Mouse (Mus musculus): Measurements from ENCODE around the gene Ufd1. TPM values are rescaled to one million over a fixed set of nuclear protein-coding genes. Genes with fewer than 3 reads are reported as not detected.
"Not testable (repeated sequence)": the region's sequence is repeated elsewhere in the genome, so short reads cannot be mapped to it uniquely, and the experiment has no call there.

Gene Ufd1
- polyA plus RNA-seq, 1 experiment from 2014 or later, result 120 TPM

- Histone ChIP-seq H3K4me1 (replicated peaks) (no peaks in the 10 kb centered on the region), H3K4me2 (no peak overlapping the region), H3K4me3 (replicated peaks) (no peak overlapping the region), H3K9ac (replicated peaks) (no peak overlapping the region), H3K36me3 (no peaks in the 10 kb centered on the region), H3K27me3 (no peaks in the 10 kb centered on the region), H3K9me3 (no peaks in the 10 kb centered on the region), H3K27ac (no peak overlapping the region)
- no peak for ATAC-seq (ENCODE audit: insufficient number of reproducible peaks, insufficient read depth, low FRiP score, low TSS enrichment, low read depth)
These were observed 47.0 kb downstream of the Ufd1 start for GRCm38 (mm10) chr16:18858551-18858950.

DNA sequence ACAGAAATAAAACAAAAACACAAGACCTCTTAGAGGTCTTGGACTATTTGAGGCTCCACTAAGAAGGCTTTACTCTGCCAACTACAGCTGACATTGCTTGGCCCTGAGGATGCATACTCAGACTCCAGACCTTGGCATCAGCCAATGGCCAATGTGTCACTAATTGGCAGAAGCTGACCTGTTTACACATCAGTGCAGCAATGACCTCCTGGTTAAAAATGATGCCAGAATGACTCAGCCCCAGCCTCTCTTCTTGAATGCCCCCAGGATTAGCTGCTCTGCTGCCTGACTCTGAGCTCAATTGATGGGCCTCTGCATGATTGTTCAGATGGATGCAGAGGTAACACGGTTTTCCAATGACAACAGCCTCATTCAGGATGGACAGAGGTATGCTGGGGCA, 48.6 kb downstream of the Ufd1 start:
- H3K4me1 ChIP-seq (replicated peaks), result no peaks in the 10 kb centered on the region
- 62% methylated on average over 1 of the region's 1 CpGs for WGBS

DNA sequence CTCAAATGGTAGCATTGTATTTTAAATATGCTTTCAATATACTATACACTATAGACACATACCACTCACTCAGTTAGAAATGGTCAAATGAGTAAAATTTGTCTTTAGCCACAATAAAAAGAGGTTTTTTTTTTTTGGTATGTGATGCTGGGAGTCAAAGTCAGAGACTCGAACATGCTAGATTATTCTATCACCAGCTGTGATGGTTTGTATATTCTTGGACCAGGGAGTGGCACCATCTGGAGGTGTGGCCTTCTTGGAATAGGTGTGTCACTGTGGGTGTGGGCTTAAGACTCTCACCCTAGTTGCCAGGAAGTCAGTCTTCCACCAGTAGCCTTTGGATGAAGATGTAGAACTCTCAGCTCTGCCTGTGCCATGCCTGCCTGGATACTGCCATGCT, 58.9 kb downstream of the Ufd1 start:
- not testable (repeated sequence) for H3K4me2 ChIP-seq
- peaks cover 45% of the 10 kb centered on the region for H3K36me3 ChIP-seq

More for the DNA sequence above, 48.6 kb downstream of the Ufd1 start:
- Histone ChIP-seq H3K9me3 (no peaks in the 10 kb centered on the region), H3K9ac (replicated peaks) (no peak overlapping the region), H3K36me3 (no peaks in the 10 kb centered on the region), H3K27ac (no peak overlapping the region), H3K4me3 (replicated peaks) (no peak overlapping the region), H3K4me2 (no peak overlapping the region), H3K27me3 (no peaks in the 10 kb centered on the region)
- no peak for ATAC-seq (ENCODE audit: insufficient number of reproducible peaks, insufficient read depth, low FRiP score, low TSS enrichment, low read depth)

GRCm38 (mm10) chr16:18876091-18876441, 64.5 kb downstream of the Ufd1 start:
- peaks cover 58% of the 10 kb centered on the region for H3K36me3 ChIP-seq
- peak overlapping the region; percentile 78 for H3K4me2 ChIP-seq
- H3K9ac ChIP-seq (replicated peaks), result peak overlapping the region; percentile 87
- H3K4me1 ChIP-seq (replicated peaks), result peaks cover 16% of the 10 kb centered on the region; the same call in 1 of the 2 replicates
- H3K27ac ChIP-seq, result peak overlapping the region; percentile 97
- WGBS, result under 1% methylated on average over 17 of the region's 17 CpGs
- peak; percentile 45; the same call in 1 of the 2 replicates for ATAC-seq (ENCODE audit: insufficient number of reproducible peaks, insufficient read depth, low FRiP score, low TSS enrichment, low read depth)
- no peaks in the 10 kb centered on the region for H3K9me3 ChIP-seq
- peak overlapping the region; percentile 89 for H3K4me3 ChIP-seq (replicated peaks)
- no peaks in the 10 kb centered on the region for H3K27me3 ChIP-seq

More for the DNA sequence above, 58.9 kb downstream of the Ufd1 start:
- H3K27me3 ChIP-seq; H3K4me3 ChIP-seq (replicated peaks); H3K4me1 ChIP-seq (replicated peaks); H3K9me3 ChIP-seq; H3K9ac ChIP-seq (replicated peaks); H3K27ac ChIP-seq; ATAC-seq (ENCODE audit: insufficient number of reproducible peaks, insufficient read depth, low FRiP score, low TSS enrichment, low read depth): not testable (repeated sequence)
- WGBS, result 90% methylated on average over 1 of the region's 1 CpGs

DNA sequence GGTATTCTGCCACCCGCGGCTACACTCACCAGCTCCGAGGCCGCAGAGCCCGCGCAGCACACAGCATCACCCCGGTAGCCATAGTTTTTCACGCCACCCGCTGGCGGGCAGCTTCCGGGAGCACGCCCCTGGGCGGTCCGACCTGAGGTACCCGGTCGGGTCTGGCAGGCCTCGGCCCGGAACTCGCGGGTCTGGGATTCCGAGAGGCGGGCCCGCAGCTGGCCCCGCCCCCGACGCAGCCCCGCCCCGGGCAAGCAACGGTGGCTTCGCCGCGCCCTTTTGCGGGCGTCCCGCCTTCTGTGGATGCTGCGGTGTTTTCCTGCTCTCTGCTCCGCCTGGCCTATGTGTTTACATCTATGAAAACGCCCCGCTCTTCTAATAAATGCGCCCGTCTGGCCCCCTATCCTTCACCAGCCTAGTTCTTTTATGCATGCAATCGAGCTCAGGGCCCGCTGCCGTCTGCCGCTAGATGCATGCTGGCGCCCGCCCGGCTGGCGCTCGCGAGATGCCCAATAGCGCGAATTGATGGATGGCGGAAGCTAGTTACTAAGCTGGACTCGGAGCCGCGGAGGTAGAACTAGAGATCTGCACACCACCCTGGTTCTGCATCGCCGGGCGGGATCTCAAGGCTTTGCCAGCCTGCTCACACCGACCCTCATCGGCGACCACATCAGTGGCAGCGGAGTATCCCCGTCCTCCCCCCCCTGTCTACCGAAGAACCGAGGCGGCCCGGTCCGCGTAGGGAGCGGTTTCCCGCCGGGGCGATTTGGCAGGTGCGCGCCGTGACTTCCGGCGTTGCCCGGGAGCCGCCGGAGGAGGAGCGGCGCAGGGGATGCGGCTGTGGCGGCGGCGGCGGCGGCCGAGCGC, 65.1 kb downstream of the Ufd1 start, which contains the start of the genes Mrpl40 and Hira:
Gene Mrpl40, minus strand, starts transcription at position 421 of the 867 bp plus-strand sequence.
Gene Hira, plus strand, starts transcription at position 596 of the 867 bp plus-strand sequence.
- Histone ChIP-seq H3K27ac (peak within 1 kb of the TSS; percentile 97), H3K4me3 (replicated peaks) (peak within 1 kb of the TSS; percentile 89), H3K4me1 (replicated peaks) (peaks cover 16% of the 10 kb centered on the region; the same call in 1 of the 2 replicates), H3K9ac (replicated peaks) (peak within 1 kb of the TSS; percentile 87), H3K36me3 (peaks cover 58% of the 10 kb centered on the region), H3K4me2 (peak within 1 kb of the TSS; percentile 78), H3K27me3 (no peaks in the 10 kb centered on the region), H3K9me3 (no peaks in the 10 kb centered on the region)
- ATAC-seq (ENCODE audit: insufficient number of reproducible peaks, insufficient read depth, low FRiP score, low TSS enrichment, low read depth), result peak; percentile 93
- under 1% methylated on average over 93 of the region's 93 CpGs for WGBS

DNA sequence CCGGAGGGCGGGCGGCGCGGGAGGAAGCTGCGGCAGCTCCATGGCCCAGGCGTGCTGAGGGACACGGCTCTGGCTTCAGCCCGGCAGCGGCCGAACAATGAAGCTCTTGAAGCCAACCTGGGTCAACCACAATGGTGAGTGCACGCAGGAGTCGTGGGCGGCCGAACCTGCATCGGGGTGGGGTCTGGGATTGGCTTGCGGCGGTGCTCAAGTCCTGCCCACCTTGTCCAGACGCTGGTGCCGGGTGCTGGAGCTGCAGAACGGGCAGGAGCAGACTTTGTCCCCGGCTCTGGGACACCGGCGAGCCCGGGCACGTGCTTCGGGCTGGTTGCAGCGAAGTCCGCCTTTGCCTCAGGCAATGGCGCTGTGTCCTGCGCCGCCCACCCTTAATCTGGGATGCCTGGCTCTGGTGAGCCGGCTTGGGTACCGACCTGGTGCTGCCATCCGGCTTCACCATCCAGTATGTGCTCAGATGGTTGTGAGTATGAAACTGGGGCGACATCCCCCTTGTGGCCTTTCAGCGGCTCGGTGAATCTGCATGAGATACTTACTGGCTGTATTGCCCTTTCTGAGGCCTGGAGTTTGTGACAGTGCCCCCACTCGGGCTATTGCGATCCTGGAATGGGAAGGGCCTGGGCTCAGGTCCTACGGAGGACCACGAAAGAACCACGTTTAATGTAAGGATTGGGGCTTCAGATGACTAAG, 66.0 kb downstream of the Ufd1 start:
- WGBS, result under 1% methylated on average over 36 of the region's 43 CpGs
- Histone ChIP-seq H3K9ac (replicated peaks) (peak overlapping the region; percentile 87), H3K4me1 (replicated peaks) (peaks cover 16% of the 10 kb centered on the region; the same call in 1 of the 2 replicates), H3K27me3 (no peaks in the 10 kb centered on the region), H3K9me3 (no peaks in the 10 kb centered on the region), H3K4me2 (peak overlapping the region; percentile 78), H3K36me3 (peaks cover 53% of the 10 kb centered on the region), H3K27ac (peak overlapping the region; percentile 97), H3K4me3 (replicated peaks) (peak overlapping the region; percentile 89)
- peak; percentile 38 for ATAC-seq (ENCODE audit: insufficient number of reproducible peaks, insufficient read depth, low FRiP score, low TSS enrichment, low read depth)

DNA sequence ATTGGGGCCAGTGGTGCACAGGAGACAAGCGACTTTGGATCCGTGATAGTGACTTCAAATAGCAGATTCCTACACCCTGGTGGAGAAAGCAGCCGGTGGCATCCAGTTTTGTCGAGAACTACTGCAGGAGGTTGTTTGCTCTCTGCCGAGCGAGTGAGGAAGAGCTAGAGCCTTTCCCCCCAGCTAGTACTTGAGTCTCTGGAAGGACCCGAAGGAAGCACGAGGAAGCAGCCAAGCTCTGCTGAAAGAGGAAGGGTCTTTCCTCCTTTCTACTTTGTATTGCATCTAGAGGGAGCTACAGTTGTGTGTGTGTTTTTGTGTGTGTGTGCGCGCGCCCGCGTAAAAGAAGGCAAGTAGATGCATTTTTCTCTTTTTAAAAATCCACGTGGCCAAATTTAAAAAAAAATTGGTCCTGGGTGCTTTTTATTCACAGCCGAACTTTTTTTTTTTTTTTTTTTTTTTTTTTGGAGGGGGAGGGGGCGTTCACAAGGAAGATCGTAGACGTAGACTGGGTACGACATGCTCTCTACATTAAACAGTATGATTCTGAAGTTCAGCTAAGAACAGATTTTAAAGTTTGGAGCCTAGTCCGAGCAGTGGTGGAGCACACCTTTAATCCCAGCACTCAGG, 66.6 kb downstream of the Ufd1 start:
- Histone ChIP-seq H3K9ac (replicated peaks) (peak overlapping the region; percentile 87), H3K4me1 (replicated peaks) (peaks cover 16% of the 10 kb centered on the region; the same call in 1 of the 2 replicates), H3K27ac (peak overlapping the region; percentile 97), H3K4me2 (peak overlapping the region; percentile 78), H3K27me3 (no peaks in the 10 kb centered on the region), H3K36me3 (peaks cover 46% of the 10 kb centered on the region), H3K9me3 (no peaks in the 10 kb centered on the region), H3K4me3 (replicated peaks) (peak overlapping the region; percentile 89)
- no peak for ATAC-seq (ENCODE audit: insufficient number of reproducible peaks, insufficient read depth, low FRiP score, low TSS enrichment, low read depth)
- 25% methylated on average over 20 of the region's 20 CpGs for WGBS

- H3K9me3 ChIP-seq, result no peaks in the 10 kb centered on the region
- ATAC-seq (ENCODE audit: insufficient number of reproducible peaks, insufficient read depth, low FRiP score, low TSS enrichment, low read depth), result no peak
- 0 out of 2 replicates have a peak, but pooled peaks cover 4% of the 10 kb centered on the region for H3K4me1 ChIP-seq (replicated peaks)
- H3K27ac ChIP-seq, result no peak overlapping the region
- peaks cover 43% of the 10 kb centered on the region for H3K36me3 ChIP-seq
- H3K27me3 ChIP-seq, result no peaks in the 10 kb centered on the region
- H3K4me3 ChIP-seq (replicated peaks), result no peak overlapping the region
- H3K9ac ChIP-seq (replicated peaks), result no peak overlapping the region
- H3K4me2 ChIP-seq, result no peak overlapping the region
These were observed 72.5 kb downstream of the Ufd1 start for GRCm38 (mm10) chr16:18884044-18884443.

Other genes starting within 250 kb of the Ufd1 start
- gene Tbx1, start 221.1 kb upstream of the Ufd1 start, polyA plus RNA-seq (2016; fragmentation: Nextera tagmentation; extraction: Ambion mirVana), result 9.4 and 11.2 TPM in 2 replicates
- gene Gp1bb, start 189.4 kb upstream of the Ufd1 start, polyA plus RNA-seq (2016; fragmentation: Nextera tagmentation; extraction: Ambion mirVana), result 3.9 and 4.3 TPM in 2 replicates
- 5.2 and 6.8 TPM in 2 replicates for gene Gm49601, start 185.4 kb upstream of the Ufd1 start, polyA plus RNA-seq (2016; fragmentation: Nextera tagmentation; extraction: Ambion mirVana)
- gene Sept5, start 181.8 kb upstream of the Ufd1 start, polyA plus RNA-seq (2016; fragmentation: Nextera tagmentation; extraction: Ambion mirVana), result 31.7 and 34.2 TPM in 2 replicates
- 15.3 and 19.4 TPM in 2 replicates for gene Cldn5, start 34.9 kb upstream of the Ufd1 start, polyA plus RNA-seq (2016; fragmentation: Nextera tagmentation; extraction: Ambion mirVana)
- gene Cdc45, start 208 bp downstream of the Ufd1 start, polyA plus RNA-seq (2016; fragmentation: Nextera tagmentation; extraction: Ambion mirVana), result 63.9 and 64.2 TPM in 2 replicates
- 37.3 and 38.9 TPM in 2 replicates for gene 2510002D24Rik, start 24.8 kb downstream of the Ufd1 start, polyA plus RNA-seq (2016; fragmentation: Nextera tagmentation; extraction: Ambion mirVana)
- gene Gm28539, start 24.8 kb downstream of the Ufd1 start, polyA plus RNA-seq (2016; fragmentation: Nextera tagmentation; extraction: Ambion mirVana), result not detected in 2 replicates
- gene Mrpl40, start 65.1 kb downstream of the Ufd1 start, polyA plus RNA-seq (2016; fragmentation: Nextera tagmentation; extraction: Ambion mirVana), result 105 and 106 TPM in 2 replicates
- 24.0 and 24.6 TPM in 2 replicates for gene Hira, start 65.3 kb downstream of the Ufd1 start, polyA plus RNA-seq (2016; fragmentation: Nextera tagmentation; extraction: Ambion mirVana)